Mouse (Mus musculus) E14TG2a.4 (cell line): Measurements from ENCODE around the gene Depdc5.

ENCODE experiments used
- CTCF ChIP-seq: conservative IDR thresholded peaks from 2 replicates; pipeline ENCODE4 v1.5.1; 2014; ENCODE audit warnings: low read length
- NANOG ChIP-seq: IDR thresholded peaks from 2 replicates; pipeline ENCODE4 v1.6.1; 2014; ENCODE audit warnings: borderline replicate concordance, low read length, mixed read lengths
- POU5F1 ChIP-seq: IDR thresholded peaks from 2 replicates; pipeline ENCODE4 v1.6.1; 2014; ENCODE audit warnings: low read length, borderline replicate concordance

GRCm38 (mm10) chr5:32849178-32849577 lies 14.3 kb upstream of the Depdc5 start:
- TF ChIP-seq CTCF, result no peak
- no peak for TF ChIP-seq NANOG
- no peak for TF ChIP-seq POU5F1
